Mouse (Mus musculus): ENCODE data around the gene Camkk1.
A peak's percentile ranks its signal among the peaks of the same experiment; 100 is the strongest.

DNA sequence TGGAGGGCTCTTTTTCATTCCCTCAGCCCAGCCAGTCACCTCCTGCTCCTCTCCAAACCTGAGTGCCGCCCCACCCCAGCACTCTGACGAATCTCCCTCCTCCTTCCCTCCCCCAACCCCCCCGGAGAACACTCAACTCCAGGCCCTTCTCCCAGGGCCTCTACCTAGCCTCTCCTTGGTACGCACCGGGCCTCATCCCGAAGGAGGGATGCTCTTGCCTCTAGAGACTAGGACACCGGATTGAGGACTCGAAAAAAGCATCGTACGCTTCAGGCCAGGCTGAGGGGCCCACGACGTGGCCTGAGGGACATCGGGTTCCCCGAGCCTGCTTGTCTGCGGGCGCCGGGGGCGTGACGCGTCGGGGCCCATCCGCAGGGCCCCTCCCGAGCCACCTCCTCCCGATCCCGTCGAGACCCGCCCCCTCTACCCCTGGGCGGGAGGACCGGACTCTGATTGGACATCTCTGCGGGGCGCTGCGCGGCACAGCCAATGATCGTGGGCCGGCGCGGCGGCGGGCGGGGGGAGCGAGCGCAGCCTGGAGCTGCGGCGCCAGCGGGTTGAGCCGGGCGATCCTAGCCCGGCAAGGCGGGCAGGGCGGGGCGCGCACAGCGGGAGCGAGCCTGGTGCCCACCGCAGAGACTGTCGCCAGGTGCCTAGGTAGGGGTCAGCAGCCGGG, at the start of gene Camkk1:
- TF ChIP-seq POLR2A (IDR thresholded peaks at IDR 0.05; ENCODE audit: extremely low read depth, insufficient read depth, low read length): 0 out of 2 replicates have a peak, but pooled peaks have one; percentile 37
- TF ChIP-seq CTCF (IDR thresholded peaks at IDR 0.05; ENCODE audit: extremely low read depth, insufficient read depth, low read length): no peak
